Mouse (Mus musculus) right cerebral cortex, postnatal 10 days (tissue): ENCODE measurements around the gene Pold1.

ENCODE experiments used
- DNase-seq, 2 experiments: peaks; one replicate each; pipeline ENCODE4 v3.0.0; 2021; ENCODE audit warnings: low spot score in 2 of 2

The Pold1 gene

DNA sequence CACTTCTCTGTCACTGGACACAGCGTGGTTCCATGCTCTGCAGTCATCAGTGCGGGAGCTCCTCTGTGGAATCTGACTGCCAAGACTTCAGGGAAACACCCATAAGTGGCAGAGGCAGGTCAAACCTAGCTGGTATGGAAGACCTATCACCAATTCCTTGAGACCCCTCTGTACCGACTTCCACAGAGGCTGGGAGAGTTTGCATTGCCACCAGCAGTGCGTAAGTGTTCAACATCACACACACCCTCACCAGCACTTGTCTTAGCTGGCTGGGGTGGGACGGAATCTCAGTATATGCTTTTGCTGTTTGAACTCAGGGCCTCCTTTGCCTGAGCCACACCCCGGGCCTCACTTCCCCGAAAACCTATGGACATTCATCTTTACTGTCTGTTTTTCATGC, 60.7 kb downstream of the Pold1 start:
- DNase-seq: peak in 1 of 2 experiments; percentile 22

DNA sequence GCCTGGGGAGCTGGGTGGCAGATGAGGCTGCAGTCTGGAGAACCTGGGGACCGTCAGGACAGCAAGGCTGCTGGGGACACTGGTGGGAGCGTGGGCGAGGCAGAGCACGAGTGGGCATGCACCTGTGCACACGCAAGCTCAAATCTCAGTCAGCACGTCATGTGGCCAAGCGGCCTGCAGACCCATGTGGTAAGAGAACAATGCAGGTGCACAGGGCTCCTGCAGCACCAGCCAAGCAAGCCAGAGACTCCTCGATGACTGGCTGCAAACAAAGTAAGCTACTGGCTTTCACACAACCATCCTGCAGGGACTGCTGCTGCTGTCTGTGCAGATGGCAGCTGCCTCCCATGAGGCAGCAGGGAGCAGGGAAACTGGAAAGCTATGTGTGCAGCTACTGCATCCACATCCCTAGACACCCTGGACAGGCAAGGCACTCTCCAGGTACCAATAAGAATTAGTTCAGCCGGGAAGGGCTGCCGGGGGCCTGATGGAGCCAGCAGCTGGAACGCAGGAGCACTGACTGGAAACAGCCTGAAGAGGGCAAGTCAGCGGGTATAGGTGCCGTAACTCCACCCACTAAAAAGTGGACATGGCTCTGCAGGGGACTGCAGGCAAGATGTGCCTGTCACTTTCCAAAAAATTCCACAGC, 61.6 kb downstream of the Pold1 start:
- DNase-seq: peak; percentile 32 to 50

DNA sequence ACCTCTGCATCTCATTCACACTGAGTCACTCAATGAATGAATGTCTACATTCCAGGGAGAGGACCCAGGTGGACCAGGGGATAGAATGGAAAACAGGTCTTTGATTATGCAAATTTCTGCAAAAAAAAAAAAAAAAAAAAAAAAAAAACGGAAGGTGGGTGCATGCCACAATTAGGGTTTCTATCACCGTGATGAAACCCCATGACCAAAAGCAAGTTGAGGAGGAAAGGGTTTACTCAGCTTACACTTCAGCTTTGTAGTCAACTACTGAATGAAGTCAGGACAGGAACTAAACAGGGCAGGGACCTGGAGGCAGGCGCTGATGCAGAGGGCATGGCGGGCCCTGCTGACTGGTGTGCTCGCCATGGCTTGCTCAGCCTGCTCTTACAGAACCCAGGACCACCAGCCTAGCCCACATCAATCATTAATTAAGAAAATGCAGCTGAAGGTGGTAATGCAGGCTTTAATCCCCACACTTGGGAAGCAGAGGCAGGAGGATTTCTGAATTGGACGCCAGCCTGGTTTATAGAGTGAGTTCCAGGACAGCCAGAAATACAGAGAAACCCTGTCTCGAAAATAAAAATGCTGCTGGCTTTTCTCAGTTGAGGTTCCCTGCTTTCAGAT, 63.0 kb downstream of the Pold1 start:
- peak in 1 of 2 experiments; percentile 24 for DNase-seq

DNA sequence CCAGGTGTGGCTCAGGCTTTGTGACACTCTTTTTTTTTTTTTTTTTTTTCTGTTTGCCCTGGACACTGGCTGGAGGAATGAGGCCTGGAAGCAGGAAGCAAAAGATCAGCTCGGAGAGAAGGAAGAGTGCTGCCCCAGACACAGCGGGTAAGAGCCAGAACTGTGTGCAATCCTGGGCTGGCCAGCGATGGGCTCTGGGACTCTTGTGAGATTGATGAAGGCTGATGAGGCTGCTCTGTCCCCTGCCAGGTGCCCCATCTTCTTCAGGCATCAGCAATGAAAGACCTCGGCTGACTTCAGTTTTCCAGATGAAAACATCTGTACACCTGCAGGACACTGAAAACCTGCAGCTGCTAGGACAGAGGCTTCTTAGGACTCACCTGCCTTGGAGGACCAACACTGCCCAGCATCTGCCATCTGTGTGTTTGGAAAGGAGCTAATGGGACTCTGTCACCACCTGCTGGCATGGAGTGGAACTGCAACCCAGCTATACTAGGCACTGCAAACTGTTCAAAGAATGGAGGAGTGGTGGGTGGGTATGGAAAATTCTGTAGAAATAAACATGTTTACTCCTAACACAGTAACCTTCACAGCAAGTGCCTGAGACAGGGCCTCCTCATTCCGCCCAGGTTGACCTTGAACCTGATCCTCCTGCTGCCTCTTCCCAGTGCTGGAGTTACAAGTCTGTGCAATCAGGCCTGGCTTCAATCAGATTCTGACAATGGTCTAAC, 63.6 kb downstream of the Pold1 start:
- DNase-seq: peak; percentile 83 to 90

DNA sequence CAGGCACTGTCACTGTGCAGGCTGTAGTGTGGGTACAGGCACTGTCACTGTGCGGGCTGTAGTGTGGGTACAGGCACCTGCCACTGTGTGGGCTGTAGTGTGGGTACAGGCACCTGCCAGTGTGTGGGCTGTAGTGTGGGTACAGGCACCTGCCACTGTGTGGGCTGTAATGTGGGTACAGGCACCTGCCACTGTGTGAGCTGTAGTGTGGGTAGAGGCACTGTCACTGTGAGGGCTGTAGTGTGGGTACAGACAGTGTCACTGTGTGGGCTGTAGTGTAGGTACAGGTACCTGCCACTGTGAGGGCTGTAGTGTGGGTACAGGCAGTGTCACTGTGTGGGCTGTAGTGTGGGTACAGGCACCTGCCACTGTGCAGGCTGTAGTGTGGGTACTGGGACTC, 64.5 kb downstream of the Pold1 start:
- DNase-seq: no peak

DNA sequence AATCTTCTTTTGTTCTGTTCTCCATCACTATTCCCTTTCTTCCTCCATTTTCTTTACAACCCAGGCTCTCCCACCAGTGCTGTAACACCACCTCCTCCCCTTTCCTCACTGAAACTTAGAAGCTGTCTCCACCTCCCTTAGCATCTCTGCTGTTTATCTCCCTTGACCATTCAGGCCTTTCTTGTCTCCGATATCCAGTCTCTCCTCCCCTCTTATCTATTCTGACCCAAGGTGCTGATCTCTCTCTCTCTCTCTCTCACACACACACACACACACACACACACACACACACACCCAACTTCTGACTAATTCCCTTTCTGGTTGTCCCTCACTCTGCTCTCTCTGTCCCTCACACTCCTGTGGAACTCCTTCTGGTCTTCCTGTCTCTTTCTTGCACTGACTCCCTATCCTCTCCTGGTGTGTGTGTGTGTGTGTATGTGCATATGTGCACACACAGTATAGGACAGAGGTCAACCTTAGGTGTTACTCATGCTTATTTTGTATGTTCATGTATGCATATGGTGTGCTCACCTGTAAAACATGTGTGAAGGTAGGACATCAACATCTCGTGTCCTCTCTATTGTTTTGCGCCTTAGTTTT, 65.7 kb downstream of the Pold1 start:
- no peak for DNase-seq
